Mouse (Mus musculus) cortical plate, adult 2 months (tissue): ENCODE data around the gene Ngb.

Experiments
- CTCF ChIP-seq: fragments of 200-500 bp; IDR thresholded peaks from 2 replicates; pipeline ENCODE4 v1.5.1; 2011; ENCODE audit warnings: mild to moderate bottlenecking, control low read depth, low read length; ENCODE audit not compliant: insufficient read depth; ENCODE audit errors: extremely low read depth
- POLR2A ChIP-seq: fragments of 200-500 bp; IDR thresholded peaks from 2 replicates; pipeline ENCODE4 v1.6.1; 2011; ENCODE audit warnings: mild to moderate bottlenecking, low read length, control low read depth; ENCODE audit not compliant: insufficient read depth; ENCODE audit errors: extremely low read depth

GRCm38 (mm10) chr12:87138768-87139167 is 36.4 kb upstream of the Ngb start:
- no peak for TF ChIP-seq POLR2A
- no peak for TF ChIP-seq CTCF
